Mouse (Mus musculus) cortical plate, adult 2 months (tissue): ENCODE measurements around the gene Trpv2.

ENCODE experiments used
- CTCF ChIP-seq: fragments of 200-500 bp; IDR thresholded peaks from 2 replicates; pipeline ENCODE4 v1.5.1; 2011; ENCODE audit warnings: mild to moderate bottlenecking, control low read depth, low read length; ENCODE audit not compliant: insufficient read depth; ENCODE audit errors: extremely low read depth
- POLR2A ChIP-seq: fragments of 200-500 bp; IDR thresholded peaks from 2 replicates; pipeline ENCODE4 v1.6.1; 2011; ENCODE audit warnings: mild to moderate bottlenecking, low read length, control low read depth; ENCODE audit not compliant: insufficient read depth; ENCODE audit errors: extremely low read depth

DNA sequence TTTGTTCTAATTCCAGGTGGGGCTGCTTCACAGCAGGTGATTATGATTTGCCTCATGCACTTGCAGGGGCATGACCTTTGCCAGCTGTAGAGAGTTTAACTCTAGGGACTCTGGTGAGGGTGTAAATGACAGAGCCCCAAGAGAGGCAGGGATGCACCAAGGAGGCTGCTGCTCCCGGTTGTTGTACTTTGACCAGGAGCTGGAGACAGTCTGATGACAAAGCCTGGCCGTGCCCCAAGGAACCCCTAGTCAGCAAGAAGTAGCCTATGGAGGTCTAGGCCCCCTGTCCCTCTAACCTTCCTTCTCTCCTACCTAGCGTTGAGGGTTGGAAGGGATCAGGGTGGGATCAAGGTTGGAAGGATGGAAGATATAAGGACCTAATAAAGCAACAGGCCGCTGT, 41.2 kb downstream of the Trpv2 start:
- TF ChIP-seq CTCF = no peak
- no peak for TF ChIP-seq POLR2A
